Comparison of ENCODE assay signal across 8 mouse cellular contexts in the genomic region with DNA sequence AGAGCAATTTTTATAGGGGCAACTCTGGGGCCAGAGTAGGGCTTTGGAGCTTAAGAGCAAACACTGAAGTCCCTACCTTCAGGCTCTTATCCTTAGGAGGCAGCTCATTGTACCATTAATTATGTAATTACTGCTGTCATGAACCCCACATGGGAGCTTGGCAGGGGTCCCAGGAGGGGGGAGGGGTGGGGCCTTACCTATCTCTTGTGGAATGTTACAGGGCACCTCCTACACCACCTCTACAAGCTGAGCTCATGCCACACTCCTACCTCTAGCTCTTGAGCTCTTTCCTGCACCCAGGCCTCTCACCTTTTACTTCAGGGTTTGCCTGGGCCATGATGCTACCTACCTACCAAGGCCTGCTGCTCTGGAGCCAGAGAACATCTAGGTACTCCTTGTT. TPM values are rescaled to one million over a fixed set of nuclear protein-coding genes. Genes with fewer than 3 reads are reported as not detected.
DNase-seq lines count a peak whose midpoint lies in the region; ATAC-seq and TF ChIP-seq lines count a peak whose summit lies in the region.

No protein-coding gene starts in this region.

- H3K27ac ChIP-seq in forebrain, embryonic 10.5 days, result peak overlapping the region; percentile 86; the same call in 1 of the 2 replicates
- H3K27ac ChIP-seq in forebrain, embryonic 11.5 days (ENCODE audit: low read depth, low read length), result no peak overlapping the region
- H3K27ac ChIP-seq in hindbrain, postnatal 0 days, result peak overlapping the region; percentile 99; the same call in 1 of the 2 replicates

- no peak overlapping the region for H3K9ac ChIP-seq in forebrain, embryonic 11.5 days (ENCODE audit: low read length)
- peak overlapping the region; percentile 84; the same call in 1 of the 2 replicates for H3K9ac ChIP-seq in hindbrain, postnatal 0 days (replicated peaks; ENCODE audit: low read length)

- ATAC-seq in forebrain, embryonic 11.5 days (replicated peaks; ENCODE audit: low FRiP score), result no peak
- ATAC-seq in hindbrain, postnatal 0 days, result no peak
- no peak for ATAC-seq in megakaryocyte progenitor cell, adult 5-6 weeks (replicated peaks; ENCODE audit: poor library complexity)

- H3K4me3 ChIP-seq in forebrain, embryonic 10.5 days, result no peak overlapping the region
- H3K4me3 ChIP-seq in forebrain, embryonic 11.5 days (ENCODE audit: low read depth, low read length), result no peak overlapping the region
- H3K4me3 ChIP-seq in hindbrain, postnatal 0 days (ENCODE audit: low read length), result no peak overlapping the region

- peaks cover 93% of the 10 kb centered on the region for H3K4me1 ChIP-seq in forebrain, embryonic 10.5 days
- H3K4me1 ChIP-seq in forebrain, embryonic 11.5 days (replicated peaks; ENCODE audit: control insufficient read depth, insufficient read depth, low read length), result peaks cover 35% of the 10 kb centered on the region
- H3K4me1 ChIP-seq in hindbrain, postnatal 0 days (ENCODE audit: insufficient read depth, low read length), result peaks cover 54% of the 10 kb centered on the region

- TF ChIP-seq CTCF in hindbrain, postnatal 0 days (IDR thresholded peaks at IDR 0.05; ENCODE audit: low read depth), result no peak

- no peak overlapping the region; the same call in 1 of the 2 replicates for H3K4me2 ChIP-seq in forebrain, embryonic 11.5 days (ENCODE audit: low read depth, low read length, severe bottlenecking)
- H3K4me2 ChIP-seq in hindbrain, postnatal 0 days (ENCODE audit: low read depth, low read length), result no peak overlapping the region; the same call in 1 of the 2 replicates

- H3K9me3 ChIP-seq in forebrain, embryonic 10.5 days, result no peaks in the 10 kb centered on the region
- H3K9me3 ChIP-seq in forebrain, embryonic 11.5 days (ENCODE audit: control insufficient read depth, low read length), result no peaks in the 10 kb centered on the region
- H3K9me3 ChIP-seq in hindbrain, postnatal 0 days (ENCODE audit: low read length), result no peaks in the 10 kb centered on the region

- peaks cover 29% of the 10 kb centered on the region for H3K36me3 ChIP-seq in forebrain, embryonic 10.5 days (replicated peaks)
- H3K36me3 ChIP-seq in forebrain, embryonic 11.5 days (ENCODE audit: control insufficient read depth, insufficient read depth, low read length), result no peaks in the 10 kb centered on the region
- 0 out of 2 replicates have a peak, but pooled peaks cover 3% of the 10 kb centered on the region for H3K36me3 ChIP-seq in hindbrain, postnatal 0 days (ENCODE audit: insufficient read depth, low read length)

- DNase-seq in forebrain, embryonic 10.5 days (ENCODE audit: extremely low spot score, low spot score), result no peak
- no peak for DNase-seq in forebrain, embryonic 11.5 days (ENCODE audit: low spot score)
- DNase-seq in cerebellum, adult 9-10 months, result peak; percentile 80
- no peak for DNase-seq in hindbrain, postnatal 0 days (ENCODE audit: low spot score)
- peak; percentile 71 for DNase-seq in lung, postnatal 14 days
- DNase-seq in thymus, postnatal 25 days, result no peak
- no peak for DNase-seq in gastrocnemius, postnatal 10 days

- peaks cover 16% of the 10 kb centered on the region for H3K27me3 ChIP-seq in forebrain, embryonic 10.5 days (ENCODE audit: poor library complexity, severe bottlenecking)
- no peaks in the 10 kb centered on the region for H3K27me3 ChIP-seq in forebrain, embryonic 11.5 days (ENCODE audit: control insufficient read depth, insufficient read depth, low read length)
- H3K27me3 ChIP-seq in hindbrain, postnatal 0 days (ENCODE audit: insufficient read depth, low read length), result no peaks in the 10 kb centered on the region

RNA-seq across cellular contexts. Expression of gene Srebf1, which starts 43.9 kb away (rescaled TPM):
- polyA plus RNA-seq in forebrain, embryonic 10.5 days (2016; fragmentation: Nextera tagmentation; extraction: Ambion mirVana), result 59.3 and 66.1 TPM in 2 replicates
- polyA plus RNA-seq in forebrain, embryonic 11.5 days (2014; fragmentation: Nextera tagmentation; extraction: Ambion mirVana), result 63.9 and 68.7 TPM in 2 replicates
- 163 and 169 TPM in 2 replicates for total RNA-seq in hindbrain, postnatal 0 days (2014; rRNA removed)
- polyA plus RNA-seq in hindbrain, postnatal 0 days (2015; fragmentation: Nextera tagmentation; extraction: Ambion mirVana), result 50.6 and 59.5 TPM in 2 replicates
- 20.9 and 23.3 TPM in 2 replicates for total RNA-seq in megakaryocyte progenitor cell, adult 5-6 weeks (2015)
- 20.6 and 29.3 TPM in 2 replicates for total RNA-seq in megakaryocyte progenitor cell, adult 5-6 weeks (2017)
- total RNA-seq in gastrocnemius, postnatal 10 days (2021), result 10 to 100 TPM; 24.2 to 29.1 TPM

Comparison
In these comparisons a context has a peak if more than half of its experiments do, and no peak if none do; other contexts are left out.
1. DNase-seq: peak in cerebellum, adult 9-10 months (single experiment) and lung, postnatal 14 days (single experiment); none in forebrain, embryonic 10.5 days (single experiment), forebrain, embryonic 11.5 days (single experiment), hindbrain, postnatal 0 days (single experiment), thymus, postnatal 25 days (single experiment) and gastrocnemius, postnatal 10 days (single experiment).